Mouse (Mus musculus) forebrain, embryonic 13.5 days (tissue): Measurements from ENCODE around the gene Gm21860. TPM values are rescaled to one million over a fixed set of nuclear protein-coding genes. Genes with fewer than 3 reads are reported as not detected.
"Not testable (repeated sequence)": the region's sequence is repeated elsewhere in the genome, so short reads cannot be mapped to it uniquely, and the experiment has no call there.

Source experiments
- ATAC-seq: fragments of 200-750 bp; cut with Nextera tagmentation; 2 replicates; pipeline ENCODE4 v1.8.0; 2017
- H3K27ac ChIP-seq: fragments of 300-500 bp; sonication (generic); 2 replicates; pipeline ENCODE4 v1.5.1; 2015; ENCODE audit warnings: inconsistent platforms, mild to moderate bottlenecking, moderate library complexity
- H3K27me3 ChIP-seq: fragments of 300-500 bp; sonication (generic); 2 replicates; pipeline ENCODE4 v1.6.1; 2015; ENCODE audit warnings: mild to moderate bottlenecking, inconsistent platforms
- H3K36me3 ChIP-seq: fragments of 300-500 bp; sonication (generic); 2 replicates; pipeline ENCODE4 v1.6.1; 2015; ENCODE audit warnings: mild to moderate bottlenecking, inconsistent platforms; ENCODE audit not compliant: poor library complexity, severe bottlenecking
- H3K4me1 ChIP-seq: fragments of 300-500 bp; sonication (generic); 2 replicates; pipeline ENCODE4 v1.6.1; 2015; ENCODE audit warnings: inconsistent platforms
- H3K4me2 ChIP-seq: fragments of 300-500 bp; sonication (generic); 2 replicates; pipeline ENCODE4 v1.6.1; 2015; ENCODE audit warnings: inconsistent platforms, mild to moderate bottlenecking, moderate library complexity
- H3K4me3 ChIP-seq: fragments of 300-500 bp; sonication (generic); 2 replicates; pipeline ENCODE4 v1.5.1; 2015; ENCODE audit warnings: mild to moderate bottlenecking, inconsistent platforms
- H3K9ac ChIP-seq: fragments of 300-500 bp; sonication (generic); 2 replicates; pipeline ENCODE4 v1.6.1; 2015; ENCODE audit warnings: mild to moderate bottlenecking, inconsistent platforms
- H3K9me3 ChIP-seq: fragments of 300-500 bp; sonication (generic); replicated peaks from 2 replicates; pipeline ENCODE4 v1.6.1; 2016; ENCODE audit warnings: inconsistent platforms
- WGBS: fragments of 180-500 bp; shearing (Covaris S2); methylation state at CpG from one replicate; pipeline ENCODE4 v1.1.7; 2015; 5-methylcytosine and 5-hydroxymethylcytosine counted together
- polyA plus RNA-seq: library from polyadenylated mRNA; unstranded; fragments of >200 nt; fragmentation: Nextera tagmentation; extraction: Ambion mirVana; gene quantifications from 2 replicates; pipeline ENCODE4 v1.2.1, GENCODE M21; 2015

The Gm21860 gene
- polyA plus RNA-seq, 1 experiment from 2014 or later, result not detected

- WGBS, result 76% methylated on average over 17 of the region's 17 CpGs
- H3K27ac ChIP-seq, H3K4me1 ChIP-seq, H3K36me3 ChIP-seq, H3K4me3 ChIP-seq, H3K4me2 ChIP-seq, H3K9ac ChIP-seq, H3K9me3 ChIP-seq, H3K27me3 ChIP-seq: not testable (repeated sequence)
- ATAC-seq, result peak; percentile 81; the same call in 1 of the 2 replicates
Observed at GRCm38 (mm10) chrY:90728905-90729256, 25.7 kb downstream of the Gm21860 start.

- not testable (repeated sequence) for H3K36me3 ChIP-seq, H3K4me1 ChIP-seq, ATAC-seq
Observed at GRCm38 (mm10) chrY:90728251-90728904, 26.2 kb downstream of the Gm21860 start.

GRCm38 (mm10) chrY:90727121-90727908, 27.3 kb downstream of the Gm21860 start:
- not testable (repeated sequence) for H3K4me3 ChIP-seq, H3K9me3 ChIP-seq, H3K36me3 ChIP-seq, H3K4me1 ChIP-seq, H3K27me3 ChIP-seq, ATAC-seq, H3K4me2 ChIP-seq, H3K9ac ChIP-seq, H3K27ac ChIP-seq
- WGBS, result 75% methylated on average over 13 of the region's 13 CpGs

More at GRCm38 (mm10) chrY:90728251-90728904, 26.2 kb downstream of the Gm21860 start:
- H3K9me3 ChIP-seq, H3K27ac ChIP-seq, H3K4me2 ChIP-seq, H3K4me3 ChIP-seq, H3K9ac ChIP-seq, H3K27me3 ChIP-seq: not testable (repeated sequence)
- 83% methylated on average over 13 of the region's 13 CpGs for WGBS

GRCm38 (mm10) chrY:90725701-90726451, 28.7 kb downstream of the Gm21860 start:
- not testable (repeated sequence) for H3K27me3 ChIP-seq, H3K9ac ChIP-seq, H3K27ac ChIP-seq, H3K4me1 ChIP-seq, ATAC-seq, H3K36me3 ChIP-seq, H3K4me2 ChIP-seq, H3K9me3 ChIP-seq, H3K4me3 ChIP-seq
- WGBS, result 75% methylated on average over 14 of the region's 23 CpGs

GRCm38 (mm10) chrY:90725166-90725565, 29.5 kb downstream of the Gm21860 start:
- not testable (repeated sequence) for H3K27ac ChIP-seq, H3K4me1 ChIP-seq, H3K36me3 ChIP-seq, ATAC-seq, H3K4me3 ChIP-seq, H3K9ac ChIP-seq, H3K27me3 ChIP-seq, H3K9me3 ChIP-seq, H3K4me2 ChIP-seq
- WGBS, result 90% methylated on average over 10 of the region's 10 CpGs

GRCm38 (mm10) chrY:90724014-90724709, 30.5 kb downstream of the Gm21860 start:
- not testable (repeated sequence) for H3K4me1 ChIP-seq, H3K27ac ChIP-seq, H3K36me3 ChIP-seq, H3K9me3 ChIP-seq, H3K9ac ChIP-seq, H3K4me2 ChIP-seq, H3K27me3 ChIP-seq, H3K4me3 ChIP-seq
- ATAC-seq, result peak; percentile 88
- 58% methylated on average over 8 of the region's 8 CpGs for WGBS

GRCm38 (mm10) chrY:90723336-90723987, 31.2 kb downstream of the Gm21860 start:
- not testable (repeated sequence) for H3K9me3 ChIP-seq, H3K9ac ChIP-seq, H3K4me3 ChIP-seq, H3K4me2 ChIP-seq, H3K36me3 ChIP-seq, H3K4me1 ChIP-seq, H3K27ac ChIP-seq, H3K27me3 ChIP-seq
- WGBS, result 67% methylated on average over 9 of the region's 9 CpGs
- peak; percentile 83 for ATAC-seq

GRCm38 (mm10) chrY:90720505-90720904, 34.1 kb downstream of the Gm21860 start:
- not testable (repeated sequence) for H3K4me2 ChIP-seq, H3K9me3 ChIP-seq, ATAC-seq, H3K27ac ChIP-seq, H3K36me3 ChIP-seq, H3K4me3 ChIP-seq, H3K4me1 ChIP-seq, H3K27me3 ChIP-seq, H3K9ac ChIP-seq
- 51% methylated on average over 5 of the region's 5 CpGs for WGBS

- not testable (repeated sequence) for H3K9ac ChIP-seq, H3K9me3 ChIP-seq, H3K36me3 ChIP-seq, H3K27me3 ChIP-seq, H3K4me3 ChIP-seq, H3K27ac ChIP-seq, H3K4me1 ChIP-seq, H3K4me2 ChIP-seq, ATAC-seq
- 84% methylated on average over 12 of the region's 13 CpGs for WGBS
Observed at GRCm38 (mm10) chrY:90719403-90720232, 35.0 kb downstream of the Gm21860 start.

- not testable (repeated sequence) for H3K4me3 ChIP-seq, H3K4me1 ChIP-seq, H3K9me3 ChIP-seq, H3K9ac ChIP-seq, H3K36me3 ChIP-seq, H3K27me3 ChIP-seq, H3K4me2 ChIP-seq
- peak; percentile 87 for ATAC-seq
- peak overlapping the region; percentile 49; the same call in 1 of the 2 replicates for H3K27ac ChIP-seq
- 74% methylated on average over 20 of the region's 22 CpGs for WGBS
Observed at GRCm38 (mm10) chrY:90718583-90719402, 35.8 kb downstream of the Gm21860 start.
